Mouse (Mus musculus): Measurements from ENCODE around the gene Nfkbia.

The Nfkbia gene

DNA sequence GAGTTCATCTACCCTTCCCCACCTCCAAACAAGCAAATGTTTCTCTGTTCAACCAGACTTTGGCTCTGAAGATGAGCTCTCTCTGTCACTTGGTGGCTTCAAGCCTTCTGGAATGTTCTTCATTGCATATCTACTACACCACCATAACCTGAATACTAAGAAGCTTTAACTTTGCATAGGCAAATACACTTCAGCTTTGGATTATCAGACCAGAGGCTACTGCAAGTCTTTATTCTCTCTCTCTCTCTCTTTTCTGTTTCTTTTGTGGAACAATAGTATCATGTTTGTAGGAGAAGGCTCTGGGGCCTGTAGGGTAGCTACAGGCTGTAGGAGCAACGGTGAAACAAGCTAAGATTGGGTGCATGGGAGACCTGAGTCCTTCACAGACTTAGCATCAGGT lies 50.2 kb downstream of the Nfkbia start:
- DNase-seq (ENCODE audit: low spot score) = no peak

DNA sequence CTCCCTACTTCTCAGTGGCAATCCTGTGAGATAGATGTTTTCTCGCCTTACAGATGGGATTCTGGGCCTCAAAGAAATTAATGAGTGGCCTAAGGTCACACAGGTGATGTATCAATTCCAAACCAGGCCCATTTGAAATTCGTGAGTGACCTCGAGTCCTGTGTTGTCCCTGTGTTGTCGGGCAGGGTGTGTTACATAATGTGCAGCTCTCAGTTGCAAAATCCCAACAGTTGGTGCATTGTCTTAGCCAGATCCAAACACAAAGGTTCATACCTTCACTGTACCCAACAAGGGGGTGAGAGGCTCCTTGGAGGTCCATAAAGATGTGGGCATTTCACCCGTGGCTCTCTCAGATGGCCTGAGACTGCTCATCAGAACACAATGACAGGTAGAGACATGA lies 52.0 kb downstream of the Nfkbia start:
- DNase-seq (ENCODE audit: low spot score) = no peak

Data from ovary, postnatal 36 days (tissue).